Mouse (Mus musculus): ENCODE measurements around the gene Pde4d. TPM values are rescaled to one million over a fixed set of nuclear protein-coding genes. Genes with fewer than 3 reads are reported as not detected.

The Pde4d gene
- polyA plus RNA-seq, 1 experiment from 2014 or later = 32.1 TPM

DNA sequence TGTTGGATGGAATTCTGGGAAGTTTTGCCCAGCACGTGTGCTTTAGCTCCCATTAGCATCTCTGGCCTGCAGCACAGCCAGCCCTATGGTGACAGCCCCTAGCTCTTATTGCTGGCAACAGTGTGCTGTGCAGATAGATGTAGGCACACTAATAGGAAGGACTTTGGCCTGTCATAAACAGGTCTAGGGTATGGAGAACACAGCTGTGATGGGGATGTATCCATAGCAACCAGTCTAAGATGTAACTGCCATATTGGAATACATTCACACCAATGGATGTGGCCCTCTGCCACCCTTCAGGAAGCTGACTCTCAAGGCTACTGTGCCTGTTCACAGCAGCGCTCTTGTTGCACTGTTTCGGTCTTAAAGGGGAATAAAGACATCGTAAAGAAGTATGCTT is 1462.9 kb downstream of the Pde4d start:
- H3K27ac ChIP-seq (ENCODE audit: low read depth, low read length) = no peak overlapping the region
- no peaks in the 10 kb centered on the region for H3K27me3 ChIP-seq (ENCODE audit: control insufficient read depth, insufficient read depth, low read length)
- no peak overlapping the region for H3K9ac ChIP-seq (replicated peaks; ENCODE audit: low read depth, low read length)
- no peak overlapping the region for H3K4me3 ChIP-seq (ENCODE audit: low read depth, low read length)
- 83% methylated on average over 4 of the region's 4 CpGs for WGBS
- no peak for ATAC-seq (ENCODE audit: low read depth)
- no peaks in the 10 kb centered on the region for H3K36me3 ChIP-seq (ENCODE audit: control insufficient read depth, insufficient read depth, low read length)
- no peak overlapping the region for H3K4me2 ChIP-seq (ENCODE audit: low read depth, low read length)
- H3K4me1 ChIP-seq (ENCODE audit: control insufficient read depth, insufficient read depth, low read length) = 0 out of 2 replicates have a peak, but pooled peaks cover 2% of the 10 kb centered on the region
- no peaks in the 10 kb centered on the region for H3K9me3 ChIP-seq (ENCODE audit: control insufficient read depth, low read length)

DNA sequence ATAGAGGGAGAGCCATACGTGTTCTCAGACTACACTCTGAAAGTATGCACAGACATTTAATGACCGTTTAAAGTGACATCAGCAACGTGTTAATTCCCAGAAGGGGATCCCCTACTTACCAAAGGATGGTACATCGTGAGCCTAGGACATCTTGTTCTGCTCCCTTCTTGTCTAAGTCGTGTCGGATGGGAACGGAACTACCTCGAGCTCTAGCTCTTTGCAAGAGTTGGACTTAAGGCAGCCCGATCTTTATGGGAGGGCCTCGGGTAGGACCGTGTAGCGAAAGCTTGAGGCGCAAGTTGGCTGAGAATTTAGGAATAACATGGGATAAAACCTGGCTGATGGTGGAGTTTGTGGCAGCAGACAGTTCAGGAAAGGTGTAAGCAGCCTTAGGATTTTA is 1464.5 kb downstream of the Pde4d start:
- no peak overlapping the region for H3K4me2 ChIP-seq (ENCODE audit: low read depth, low read length)
- H3K27me3 ChIP-seq (ENCODE audit: control insufficient read depth, insufficient read depth, low read length) = no peaks in the 10 kb centered on the region
- H3K9ac ChIP-seq (replicated peaks; ENCODE audit: low read depth, low read length) = no peak overlapping the region
- no peaks in the 10 kb centered on the region for H3K36me3 ChIP-seq (ENCODE audit: control insufficient read depth, insufficient read depth, low read length)
- no peaks in the 10 kb centered on the region for H3K9me3 ChIP-seq (ENCODE audit: control insufficient read depth, low read length)
- H3K27ac ChIP-seq (ENCODE audit: low read depth, low read length) = no peak overlapping the region
- H3K4me1 ChIP-seq (ENCODE audit: control insufficient read depth, insufficient read depth, low read length) = 0 out of 2 replicates have a peak, but pooled peaks cover 2% of the 10 kb centered on the region
- WGBS = 89% methylated on average over 13 of the region's 13 CpGs
- H3K4me3 ChIP-seq (ENCODE audit: low read depth, low read length) = no peak overlapping the region
- no peak for ATAC-seq (ENCODE audit: low read depth)

DNA sequence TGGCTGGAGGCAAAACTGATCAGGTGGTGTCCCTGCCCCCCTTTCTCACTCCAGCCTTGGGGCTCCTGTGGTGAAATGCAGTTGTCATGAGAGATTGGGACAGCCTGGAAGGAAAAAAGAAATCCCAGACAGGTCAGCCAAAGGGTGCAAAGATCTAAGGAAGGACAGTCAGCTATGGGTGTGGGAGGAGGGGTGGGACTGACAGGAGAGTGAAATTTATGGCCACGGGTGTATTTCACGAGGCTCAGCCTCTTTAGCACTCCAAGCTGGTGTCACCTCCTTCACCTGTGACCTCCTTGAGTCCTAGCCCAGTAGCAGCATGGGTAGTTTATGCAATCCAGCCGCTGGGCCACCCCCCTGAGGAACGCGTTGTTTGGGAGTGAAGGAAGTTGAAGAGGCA is 1465.1 kb downstream of the Pde4d start:
- Histone ChIP-seq H3K27me3 (ENCODE audit: control insufficient read depth, insufficient read depth, low read length) (no peaks in the 10 kb centered on the region), H3K9me3 (ENCODE audit: control insufficient read depth, low read length) (no peaks in the 10 kb centered on the region), H3K36me3 (ENCODE audit: control insufficient read depth, insufficient read depth, low read length) (no peaks in the 10 kb centered on the region), H3K4me1 (ENCODE audit: control insufficient read depth, insufficient read depth, low read length) (0 out of 2 replicates have a peak, but pooled peaks cover 2% of the 10 kb centered on the region), H3K9ac (replicated peaks; ENCODE audit: low read depth, low read length) (no peak overlapping the region), H3K4me2 (ENCODE audit: low read depth, low read length) (no peak overlapping the region), H3K27ac (ENCODE audit: low read depth, low read length) (no peak overlapping the region), H3K4me3 (ENCODE audit: low read depth, low read length) (no peak overlapping the region)
- no peak for ATAC-seq (ENCODE audit: low read depth)
- WGBS = 27% methylated on average over 5 of the region's 5 CpGs

DNA sequence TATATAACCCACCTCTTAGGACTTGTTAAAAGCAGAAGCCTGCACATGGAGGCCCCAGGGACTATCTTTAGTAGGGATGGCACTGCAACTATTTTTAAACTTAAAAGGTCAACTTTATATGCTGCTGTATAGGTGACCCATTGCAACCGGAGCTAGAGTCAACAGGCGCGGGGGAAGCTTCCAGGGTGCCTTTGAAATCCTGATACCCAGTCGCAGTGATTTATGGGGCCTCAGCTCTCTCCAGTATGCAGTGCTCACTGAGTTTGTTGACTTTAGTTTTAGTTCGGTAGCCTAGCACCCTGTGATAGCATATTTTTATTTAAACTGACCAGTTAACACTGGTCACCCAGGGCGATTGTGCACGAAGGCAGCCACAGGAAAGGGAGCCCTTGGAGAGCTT is 1465.8 kb downstream of the Pde4d start:
- whole genome bisulfite sequencing = 19% methylated on average over 7 of the region's 7 CpGs
- H3K4me3 ChIP-seq (ENCODE audit: low read depth, low read length) = no peak overlapping the region

DNA sequence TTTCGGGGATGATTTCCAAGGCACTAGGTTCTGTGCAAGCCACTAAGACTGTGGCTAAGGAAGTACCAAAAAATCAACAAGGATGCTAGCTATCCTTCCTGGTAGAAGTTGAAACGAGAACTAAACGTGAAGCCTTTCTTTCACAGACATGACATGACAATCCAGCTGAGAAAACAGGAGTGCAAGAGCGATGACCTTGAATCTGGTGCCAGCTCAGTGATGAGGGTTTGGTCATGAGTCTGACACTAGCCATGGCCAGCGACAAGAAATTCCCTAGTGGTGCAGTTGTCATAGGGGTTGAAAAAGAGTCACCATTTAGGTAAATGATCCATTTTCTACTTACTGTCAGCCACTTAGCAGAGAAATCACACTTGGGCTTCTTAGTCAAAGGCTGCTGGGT is 1466.2 kb downstream of the Pde4d start:
- no peaks in the 10 kb centered on the region for H3K9me3 ChIP-seq (ENCODE audit: control insufficient read depth, low read length)
- no peak overlapping the region for H3K4me2 ChIP-seq (ENCODE audit: low read depth, low read length)
- no peak overlapping the region for H3K4me3 ChIP-seq (ENCODE audit: low read depth, low read length)
- WGBS = 71% methylated on average over 5 of the region's 5 CpGs
- H3K9ac ChIP-seq (replicated peaks; ENCODE audit: low read depth, low read length) = no peak overlapping the region
- no peaks in the 10 kb centered on the region for H3K36me3 ChIP-seq (ENCODE audit: control insufficient read depth, insufficient read depth, low read length)
- H3K27me3 ChIP-seq (ENCODE audit: control insufficient read depth, insufficient read depth, low read length) = no peaks in the 10 kb centered on the region
- no peak overlapping the region for H3K27ac ChIP-seq (ENCODE audit: low read depth, low read length)
- ATAC-seq (ENCODE audit: low read depth) = no peak
- 0 out of 2 replicates have a peak, but pooled peaks cover 2% of the 10 kb centered on the region for H3K4me1 ChIP-seq (ENCODE audit: control insufficient read depth, insufficient read depth, low read length)

More for the DNA sequence above, 1465.8 kb downstream of the Pde4d start:
- Histone ChIP-seq H3K27me3 (ENCODE audit: control insufficient read depth, insufficient read depth, low read length) (no peaks in the 10 kb centered on the region), H3K9ac (replicated peaks; ENCODE audit: low read depth, low read length) (no peak overlapping the region), H3K4me1 (ENCODE audit: control insufficient read depth, insufficient read depth, low read length) (0 out of 2 replicates have a peak, but pooled peaks cover 2% of the 10 kb centered on the region), H3K4me2 (ENCODE audit: low read depth, low read length) (no peak overlapping the region), H3K27ac (ENCODE audit: low read depth, low read length) (no peak overlapping the region), H3K36me3 (ENCODE audit: control insufficient read depth, insufficient read depth, low read length) (no peaks in the 10 kb centered on the region), H3K9me3 (ENCODE audit: control insufficient read depth, low read length) (no peaks in the 10 kb centered on the region)
- no peak for ATAC-seq (ENCODE audit: low read depth)

DNA sequence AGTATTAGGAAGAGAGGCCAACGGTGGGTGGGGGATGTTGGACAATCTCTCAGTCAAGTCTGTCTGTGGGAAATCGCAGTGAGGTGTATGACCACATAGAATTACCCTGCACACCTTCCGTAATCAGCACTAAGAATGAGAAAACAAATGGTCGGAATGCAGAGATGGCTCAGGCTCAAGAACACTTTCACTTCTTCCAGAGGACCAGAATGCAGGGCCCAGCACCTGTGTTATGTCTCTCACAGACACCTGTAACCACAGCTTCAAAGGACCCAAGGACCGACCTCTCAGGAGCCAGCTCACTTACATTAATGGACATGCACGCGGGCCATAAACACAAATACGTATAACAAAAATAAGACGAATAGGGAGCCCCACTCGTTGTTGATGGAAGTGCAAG is 1467.8 kb downstream of the Pde4d start:
- H3K27ac ChIP-seq (ENCODE audit: low read depth, low read length) = no peak overlapping the region
- H3K4me1 ChIP-seq (ENCODE audit: control insufficient read depth, insufficient read depth, low read length) = no peaks in the 10 kb centered on the region
- H3K9ac ChIP-seq (replicated peaks; ENCODE audit: low read depth, low read length) = no peak overlapping the region
- no peak overlapping the region for H3K4me2 ChIP-seq (ENCODE audit: low read depth, low read length)
- no peak overlapping the region for H3K4me3 ChIP-seq (ENCODE audit: low read depth, low read length)
- WGBS = 92% methylated on average over 10 of the region's 10 CpGs
- no peak for ATAC-seq (ENCODE audit: low read depth)
- H3K27me3 ChIP-seq (ENCODE audit: control insufficient read depth, insufficient read depth, low read length) = no peaks in the 10 kb centered on the region
- H3K9me3 ChIP-seq (ENCODE audit: control insufficient read depth, low read length) = no peaks in the 10 kb centered on the region
- H3K36me3 ChIP-seq (ENCODE audit: control insufficient read depth, insufficient read depth, low read length) = no peaks in the 10 kb centered on the region

DNA sequence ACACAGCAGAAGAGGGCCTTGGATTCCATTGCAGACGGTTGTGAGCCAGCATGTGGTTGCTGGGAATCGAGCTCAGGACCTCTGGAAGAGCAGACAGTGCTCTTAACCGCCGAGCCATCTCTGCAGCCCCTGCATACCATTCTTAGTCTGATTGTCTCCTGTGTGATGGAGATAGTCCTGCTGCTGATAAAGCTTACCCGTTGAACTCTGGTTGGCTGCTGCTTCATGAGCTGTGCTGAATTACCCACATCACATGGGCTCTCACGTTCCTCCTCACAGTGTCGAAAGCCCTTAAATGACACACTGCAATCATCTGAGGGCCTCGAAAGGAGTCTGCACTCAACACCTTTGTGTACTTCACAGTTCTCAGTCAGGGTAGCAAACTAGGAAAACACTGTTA is 1468.9 kb downstream of the Pde4d start:
- Histone ChIP-seq H3K4me1 (ENCODE audit: control insufficient read depth, insufficient read depth, low read length) (no peaks in the 10 kb centered on the region), H3K4me2 (ENCODE audit: low read depth, low read length) (no peak overlapping the region), H3K27ac (ENCODE audit: low read depth, low read length) (no peak overlapping the region), H3K27me3 (ENCODE audit: control insufficient read depth, insufficient read depth, low read length) (no peaks in the 10 kb centered on the region), H3K9ac (replicated peaks; ENCODE audit: low read depth, low read length) (no peak overlapping the region), H3K36me3 (ENCODE audit: control insufficient read depth, insufficient read depth, low read length) (no peaks in the 10 kb centered on the region), H3K4me3 (ENCODE audit: low read depth, low read length) (no peak overlapping the region), H3K9me3 (ENCODE audit: control insufficient read depth, low read length) (no peaks in the 10 kb centered on the region)
- no peak for ATAC-seq (ENCODE audit: low read depth)
- WGBS = 70% methylated on average over 8 of the region's 8 CpGs

DNA sequence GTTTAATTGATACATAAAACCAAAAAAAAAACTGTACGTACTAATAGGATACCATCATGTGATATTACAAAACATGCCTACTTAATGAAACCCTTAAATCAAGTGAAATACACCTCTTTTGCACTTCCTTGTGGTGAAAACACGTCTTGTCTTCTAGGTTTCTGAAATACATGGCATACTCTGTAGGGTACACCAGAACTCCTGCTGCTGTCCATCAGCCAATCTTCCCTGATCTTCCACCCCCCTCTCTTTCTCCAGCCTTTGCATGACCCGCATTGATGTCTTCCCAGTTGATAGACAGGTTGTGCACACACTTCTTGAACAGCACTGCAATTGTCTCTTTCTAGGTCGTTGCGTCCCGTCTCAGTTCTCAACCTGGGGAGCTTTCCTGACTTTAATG is 1470.5 kb downstream of the Pde4d start:
- Histone ChIP-seq H3K9me3 (ENCODE audit: control insufficient read depth, low read length) (no peaks in the 10 kb centered on the region), H3K4me3 (ENCODE audit: low read depth, low read length) (no peak overlapping the region), H3K27me3 (ENCODE audit: control insufficient read depth, insufficient read depth, low read length) (no peaks in the 10 kb centered on the region), H3K9ac (replicated peaks; ENCODE audit: low read depth, low read length) (no peak overlapping the region), H3K36me3 (ENCODE audit: control insufficient read depth, insufficient read depth, low read length) (no peaks in the 10 kb centered on the region), H3K27ac (ENCODE audit: low read depth, low read length) (no peak overlapping the region), H3K4me2 (ENCODE audit: low read depth, low read length) (no peak overlapping the region), H3K4me1 (ENCODE audit: control insufficient read depth, insufficient read depth, low read length) (no peaks in the 10 kb centered on the region)
- WGBS = 91% methylated on average over 6 of the region's 6 CpGs
- ATAC-seq (ENCODE audit: low read depth) = no peak

DNA sequence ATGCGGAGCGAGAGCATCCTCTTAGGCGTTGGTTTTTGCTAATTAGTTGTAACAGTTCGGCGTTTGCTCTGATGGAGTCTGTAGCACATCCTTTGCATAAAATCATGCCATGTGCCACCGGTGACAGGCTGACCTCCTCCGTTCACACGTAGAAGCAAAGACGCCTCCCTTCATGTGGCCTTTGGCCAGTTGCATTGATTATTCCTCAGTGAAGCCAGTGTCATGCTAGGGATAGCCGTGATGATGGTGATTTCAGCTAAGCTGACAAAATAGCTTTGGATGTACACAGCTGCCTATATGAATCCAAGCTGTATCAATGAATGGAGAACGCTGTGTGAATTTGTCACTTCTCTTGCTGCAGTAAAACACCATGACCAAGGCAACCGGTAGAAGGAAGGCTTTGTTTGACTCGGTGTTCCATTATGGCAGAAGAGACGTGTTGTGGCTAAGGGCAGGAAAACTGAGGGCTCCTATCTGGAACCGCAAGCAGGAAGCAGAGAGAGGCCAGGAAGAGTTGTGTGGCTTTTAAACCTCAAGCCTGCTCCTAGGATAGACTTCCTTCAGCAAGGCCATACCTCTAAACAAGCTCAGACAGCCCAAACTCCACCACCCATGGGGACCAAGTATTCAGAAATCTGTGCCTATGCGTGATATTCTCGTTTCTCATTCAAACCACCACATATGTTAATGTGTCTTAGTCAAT is 1471.7 kb downstream of the Pde4d start:
- WGBS = 85% methylated on average over 17 of the region's 17 CpGs
- no peak overlapping the region for H3K4me3 ChIP-seq (ENCODE audit: low read depth, low read length)
- no peak for ATAC-seq (ENCODE audit: low read depth)

More for the DNA sequence above, 1471.7 kb downstream of the Pde4d start:
- no peak overlapping the region for H3K27ac ChIP-seq (ENCODE audit: low read depth, low read length)
- H3K9ac ChIP-seq (replicated peaks; ENCODE audit: low read depth, low read length) = no peak overlapping the region
- no peaks in the 10 kb centered on the region for H3K9me3 ChIP-seq (ENCODE audit: control insufficient read depth, low read length)
- H3K27me3 ChIP-seq (ENCODE audit: control insufficient read depth, insufficient read depth, low read length) = no peaks in the 10 kb centered on the region
- H3K4me2 ChIP-seq (ENCODE audit: low read depth, low read length) = no peak overlapping the region
- no peaks in the 10 kb centered on the region for H3K4me1 ChIP-seq (ENCODE audit: control insufficient read depth, insufficient read depth, low read length)
- H3K36me3 ChIP-seq (ENCODE audit: control insufficient read depth, insufficient read depth, low read length) = no peaks in the 10 kb centered on the region

Measured in neural tube, embryonic 14.5 days (tissue).